Mouse (Mus musculus) effector memory CD4-positive, alpha-beta T cell, adult 7 months (primary cell): ENCODE data around the gene Ms4a4a. TPM values are rescaled to one million over a fixed set of nuclear protein-coding genes. Genes with fewer than 3 reads are reported as not detected.

Source experiments
- polyA plus RNA-seq: library from polyadenylated mRNA; unstranded; fragments of 100-300 nt; shearing (Covaris generic); gene quantifications from one replicate; pipeline ENCODE4 v1.2.1, GENCODE M21; 2017

Gene Ms4a4a
- 6.5 TPM for polyA plus RNA-seq

DNA sequence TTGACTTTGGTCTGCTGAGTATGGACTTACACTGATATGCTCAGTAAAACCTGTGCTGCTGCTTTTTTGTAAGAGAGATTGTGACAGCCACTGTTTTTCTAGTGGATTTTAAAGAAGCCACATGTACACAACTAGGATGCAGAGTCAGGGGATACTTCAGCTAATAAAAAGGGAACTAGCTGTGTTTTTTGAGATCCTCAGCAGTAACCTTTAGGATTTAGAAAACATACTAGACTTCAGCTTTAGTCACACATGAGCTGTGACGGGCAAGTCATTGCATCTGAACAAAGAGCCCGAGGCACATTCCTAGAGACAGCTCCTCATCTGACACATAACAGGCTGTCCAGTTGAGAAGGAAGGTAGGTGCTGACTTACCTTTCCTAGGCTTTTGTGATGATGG, at the start of gene Ms4a4a:
Gene Ms4a4a, plus strand, starts transcription at position 251 of the 400 bp plus-strand sequence.

GRCm38 (mm10) chr19:11335932-11336331, 39.4 kb upstream of the Ms4a4a start, which contains the start of gene Ms4a7:
Gene Ms4a7 (minus strand): TSS chr19:11336146.

GRCm38 (mm10) chr19:11404527-11404926, 29.2 kb downstream of the Ms4a4a start, which contains the start of gene Ms4a4c:
Gene Ms4a4c (plus strand): TSS chr19:11404770.

Other genes starting within 250 kb of the Ms4a4a start
- not detected for gene 1700017D01Rik, start 244.6 kb upstream of the Ms4a4a start, polyA plus RNA-seq
- gene 1700025F22Rik, start 210.2 kb upstream of the Ms4a4a start, polyA plus RNA-seq = not detected
- not detected for gene Ms4a13, start 178.8 kb upstream of the Ms4a4a start, polyA plus RNA-seq
- gene Ms4a12, start 143.1 kb upstream of the Ms4a4a start, polyA plus RNA-seq = not detected
- 0.41 TPM for gene Ms4a1, start 109.3 kb upstream of the Ms4a4a start, polyA plus RNA-seq
- not detected for gene Ms4a5, start 91.7 kb upstream of the Ms4a4a start, polyA plus RNA-seq
- not detected for gene Ms4a14, start 61.1 kb upstream of the Ms4a4a start, polyA plus RNA-seq
- not detected for gene Ms4a7, start 39.4 kb upstream of the Ms4a4a start, polyA plus RNA-seq
- gene Ms4a4c, start 29.2 kb downstream of the Ms4a4a start, polyA plus RNA-seq = 178 TPM
- gene Ms4a4b, start 68.0 kb downstream of the Ms4a4a start, polyA plus RNA-seq = 2,892 TPM
- gene Ms4a6c, start 93.8 kb downstream of the Ms4a4a start, polyA plus RNA-seq = 7.2 TPM
- gene Gm8369, start 110.4 kb downstream of the Ms4a4a start, polyA plus RNA-seq = 506 TPM
- gene Ms4a6b, start 141.0 kb downstream of the Ms4a4a start, polyA plus RNA-seq = 633 TPM
- 0.67 TPM for gene Ms4a4d, start 161.3 kb downstream of the Ms4a4a start, polyA plus RNA-seq
- gene Ms4a6d, start 229.3 kb downstream of the Ms4a4a start, polyA plus RNA-seq = 24.3 TPM
- gene Ms4a2, start 248.2 kb downstream of the Ms4a4a start, polyA plus RNA-seq = not detected